Mouse (Mus musculus) intestine, postnatal 0 days (tissue): ENCODE measurements around the gene Macf1. TPM values are rescaled to one million over a fixed set of nuclear protein-coding genes. Genes with fewer than 3 reads are reported as not detected.
A peak's percentile ranks its signal among the peaks of the same experiment; 100 is the strongest.
"Not testable (repeated sequence)": the region's sequence is repeated elsewhere in the genome, so short reads cannot be mapped to it uniquely, and the experiment has no call there.

Experiments used
- ATAC-seq: fragments of 200-750 bp; cut with Nextera tagmentation; 2 replicates; pipeline ENCODE4 v1.8.0; 2017; ENCODE audit warnings: mild to moderate bottlenecking, moderate TSS enrichment, moderate library complexity
- H3K27ac ChIP-seq: fragments of 300-500 bp; sonication (generic); 2 replicates; pipeline ENCODE4 v1.5.1; 2014; ENCODE audit warnings: mild to moderate bottlenecking, low read depth, low read length, moderate library complexity
- H3K27me3 ChIP-seq: fragments of 300-500 bp; sonication (generic); replicated peaks from 2 replicates; pipeline ENCODE4 v1.6.1; 2014; ENCODE audit warnings: low read length, mixed read lengths; ENCODE audit not compliant: control insufficient read depth, insufficient read depth
- H3K36me3 ChIP-seq: fragments of 300-500 bp; sonication (generic); 2 replicates; pipeline ENCODE4 v1.6.1; 2014; ENCODE audit warnings: mild to moderate bottlenecking, moderate library complexity; ENCODE audit not compliant: control insufficient read depth, insufficient read depth
- H3K4me1 ChIP-seq: fragments of 300-500 bp; sonication (generic); replicated peaks from 2 replicates; pipeline ENCODE4 v1.6.1; 2014; ENCODE audit warnings: antibody characterized with exemption, low read length, mixed read lengths; ENCODE audit not compliant: control insufficient read depth, insufficient read depth
- H3K4me2 ChIP-seq: fragments of 300-500 bp; sonication (generic); replicated peaks from 2 replicates; pipeline ENCODE4 v1.6.1; 2014; ENCODE audit warnings: low read depth, mild to moderate bottlenecking, moderate library complexity
- H3K4me3 ChIP-seq: fragments of 300-500 bp; sonication (generic); 2 replicates; pipeline ENCODE4 v1.5.1; 2014; ENCODE audit warnings: low read depth, low read length
- H3K9ac ChIP-seq: fragments of 300-500 bp; sonication (generic); 2 replicates; pipeline ENCODE4 v1.6.1; 2014; ENCODE audit warnings: mild to moderate bottlenecking, low read depth, low read length
- H3K9me3 ChIP-seq: fragments of 300-500 bp; sonication (generic); 2 replicates; pipeline ENCODE4 v1.6.1; 2016; ENCODE audit warnings: mixed run types; ENCODE audit not compliant: control insufficient read depth
- CTCF ChIP-seq: sonication (generic); IDR thresholded peaks from 2 replicates; pipeline ENCODE4 v1.5.1; 2016; ENCODE audit warnings: low read depth, mild to moderate bottlenecking, control low read depth, antibody characterized with exemption, moderate library complexity
- WGBS: fragments of 180-500 bp; shearing (Covaris S2); extraction: QIAGEN DNeasy Blood & Tissue Kit; methylation state at CpG from one replicate; pipeline ENCODE4 v1.1.7; 2014; 5-methylcytosine and 5-hydroxymethylcytosine counted together
- polyA plus RNA-seq: library from polyadenylated mRNA; unstranded; fragments of >200 nt; fragmentation: Nextera tagmentation; extraction: Ambion mirVana; gene quantifications from 2 replicates; pipeline ENCODE4 v1.2.1, GENCODE M21; 2015

The Macf1 gene
- polyA plus RNA-seq, 1 experiment from 2014 or later, result 17.3 TPM

GRCm38 (mm10) chr4:123520123-123520522 lies 164.0 kb downstream of the Macf1 start:
- H3K27ac ChIP-seq, H3K9ac ChIP-seq, H3K9me3 ChIP-seq, H3K36me3 ChIP-seq, H3K27me3 ChIP-seq, ATAC-seq, H3K4me2 ChIP-seq, H3K4me3 ChIP-seq, H3K4me1 ChIP-seq: not testable (repeated sequence)
- TF ChIP-seq CTCF, result peak; percentile 24; the same call in 1 of the 2 replicates
- 89% methylated on average over 5 of the region's 5 CpGs for whole genome bisulfite sequencing

GRCm38 (mm10) chr4:123515673-123516072 lies 168.5 kb downstream of the Macf1 start:
- Histone ChIP-seq H3K4me3 (no peak overlapping the region), H3K27me3 (no peaks in the 10 kb centered on the region), H3K27ac (no peak overlapping the region), H3K4me2 (no peak overlapping the region), H3K4me1 (no peaks in the 10 kb centered on the region), H3K9ac (no peak overlapping the region), H3K9me3 (no peaks in the 10 kb centered on the region), H3K36me3 (peaks cover 4% of the 10 kb centered on the region; the same call in 1 of the 2 replicates)
- ATAC-seq, result no peak
- WGBS, result 32% methylated on average over 1 of the region's 1 CpGs
- no peak for TF ChIP-seq CTCF

GRCm38 (mm10) chr4:123510201-123510600 lies 174.0 kb downstream of the Macf1 start:
- ATAC-seq, result no peak

GRCm38 (mm10) chr4:123489086-123489485 lies 195.1 kb downstream of the Macf1 start:
- Histone ChIP-seq H3K4me2 (no peak overlapping the region), H3K27me3 (no peaks in the 10 kb centered on the region), H3K4me1 (no peaks in the 10 kb centered on the region), H3K9me3 (no peaks in the 10 kb centered on the region), H3K9ac (no peak overlapping the region), H3K36me3 (peaks cover 68% of the 10 kb centered on the region), H3K27ac (no peak overlapping the region), H3K4me3 (no peak overlapping the region)
- TF ChIP-seq CTCF, result no peak
- ATAC-seq, result no peak
- 79% methylated on average over 3 of the region's 3 CpGs for WGBS

More at GRCm38 (mm10) chr4:123510201-123510600, 174.0 kb downstream of the Macf1 start:
- H3K4me3 ChIP-seq, result no peak overlapping the region
- no peaks in the 10 kb centered on the region for H3K9me3 ChIP-seq
- H3K27me3 ChIP-seq, result no peaks in the 10 kb centered on the region
- H3K9ac ChIP-seq, result no peak overlapping the region
- H3K27ac ChIP-seq, result no peak overlapping the region
- no peak for TF ChIP-seq CTCF
- WGBS, result 40% methylated on average over 1 of the region's 1 CpGs
- H3K36me3 ChIP-seq, result peaks cover 30% of the 10 kb centered on the region
- no peak overlapping the region for H3K4me2 ChIP-seq
- no peaks in the 10 kb centered on the region for H3K4me1 ChIP-seq

GRCm38 (mm10) chr4:123479991-123480390 lies 204.2 kb downstream of the Macf1 start:
- H3K9me3 ChIP-seq, result no peaks in the 10 kb centered on the region
- no peak for ATAC-seq
- TF ChIP-seq CTCF, result no peak
- 0 out of 2 replicates have a peak overlapping the region, but pooled peaks have one; percentile 22 for H3K27ac ChIP-seq
- no peaks in the 10 kb centered on the region for H3K27me3 ChIP-seq
- WGBS, result 90% methylated on average over 4 of the region's 4 CpGs
- peaks cover 45% of the 10 kb centered on the region for H3K36me3 ChIP-seq
- H3K4me1 ChIP-seq, result no peaks in the 10 kb centered on the region
- H3K4me2 ChIP-seq, result no peak overlapping the region
- H3K4me3 ChIP-seq, result no peak overlapping the region
- no peak overlapping the region for H3K9ac ChIP-seq

- 73% methylated on average over 8 of the region's 8 CpGs for WGBS
- H3K4me1 ChIP-seq, result no peaks in the 10 kb centered on the region
- no peak for TF ChIP-seq CTCF
- H3K27me3 ChIP-seq, result no peaks in the 10 kb centered on the region
- no peak overlapping the region for H3K27ac ChIP-seq
- no peak overlapping the region for H3K4me2 ChIP-seq
- no peaks in the 10 kb centered on the region for H3K9me3 ChIP-seq
- H3K36me3 ChIP-seq, result peaks cover 43% of the 10 kb centered on the region
- ATAC-seq, result no peak
- H3K9ac ChIP-seq, result no peak overlapping the region
- no peak overlapping the region for H3K4me3 ChIP-seq
Observed at GRCm38 (mm10) chr4:123478655-123479433, 205.3 kb downstream of the Macf1 start.
